Mouse (Mus musculus): Measurements from ENCODE around the gene Parva.

- TF ChIP-seq EP300 (IDR thresholded peaks at IDR 0.05; ENCODE audit: low read depth): peak; percentile 85
- peak; percentile 83 for TF ChIP-seq CTCF (IDR thresholded peaks at IDR 0.05; ENCODE audit: low read depth)
These were observed 42.5 kb downstream of the Parva start for GRCm38 (mm10) chr7:112469817-112470216.
